Mouse (Mus musculus): ENCODE data around the gene Dlgap1.

DNA sequence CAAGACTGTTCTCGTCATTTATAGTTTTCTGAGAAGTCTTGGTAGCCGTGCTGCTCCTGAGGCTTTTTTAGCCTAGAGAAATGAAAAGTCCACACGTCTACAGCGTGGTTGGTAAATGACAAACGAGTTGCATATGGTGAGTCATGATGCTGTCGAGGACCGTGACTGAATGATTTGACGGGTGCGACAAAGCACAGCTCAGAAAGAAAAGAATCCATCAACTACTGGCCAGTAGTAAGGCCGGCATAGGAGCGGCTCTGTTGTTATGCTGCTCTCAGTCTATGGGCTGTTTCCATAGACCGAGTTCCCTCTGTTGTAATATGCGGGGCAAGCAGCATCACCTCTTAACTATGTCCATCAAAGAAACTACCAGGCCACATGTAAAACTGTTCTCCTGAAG, 620.3 kb downstream of the Dlgap1 start:
- no peak for TF ChIP-seq CTCF (IDR thresholded peaks at IDR 0.05)
- no peak for TF ChIP-seq EP300 (IDR thresholded peaks at IDR 0.05; ENCODE audit: insufficient read depth, low read depth, low read length)
- TF ChIP-seq POLR2A (IDR thresholded peaks at IDR 0.05; ENCODE audit: insufficient read depth, low read depth, low read length), result no peak

All from heart, adult 2 months (tissue).